Mouse (Mus musculus): ENCODE results near the gene Mrgpre. TPM values are rescaled to one million over a fixed set of nuclear protein-coding genes. Genes with fewer than 3 reads are reported as not detected.

Mrgpre gene
- total and polyA plus RNA-seq, 3 experiments: not detected

DNA sequence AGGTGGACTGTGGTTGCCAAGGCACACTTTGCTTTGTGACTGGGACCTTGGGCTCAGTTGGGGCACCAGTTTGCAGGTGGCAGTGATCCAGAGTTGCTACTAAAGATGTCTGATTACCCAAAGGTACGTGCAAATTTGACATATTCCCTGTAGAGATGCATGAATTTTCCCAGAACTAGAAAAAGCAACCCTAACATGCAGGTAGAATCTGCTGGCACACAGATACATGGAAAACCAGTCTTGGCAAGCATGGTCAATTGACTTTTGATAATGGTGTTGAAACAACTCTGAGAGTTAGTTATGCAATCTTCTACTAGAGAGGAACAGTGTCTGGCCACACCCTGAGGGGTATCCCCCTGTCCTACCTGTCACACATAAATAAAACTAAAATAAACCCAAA, 32.9 kb downstream of the Mrgpre start:
- no peak for ATAC-seq (ENCODE audit: extremely low read depth, insufficient number of reproducible peaks, low FRiP score, poor library complexity, severe bottlenecking)
- DNase-seq (ENCODE audit: low spot score): no peak
- no peak for TF ChIP-seq GATA1 (IDR thresholded peaks at IDR 0.05; ENCODE audit: borderline replicate concordance, low read length)
- TF ChIP-seq TAL1 (conservative IDR thresholded peaks at IDR 0.05; ENCODE audit: low read depth, low read length): no peak
- TF ChIP-seq GATA2 (IDR thresholded peaks at IDR 0.05; ENCODE audit: borderline replicate concordance, low read depth, low read length): no peak
- TF ChIP-seq CTCF (IDR thresholded peaks at IDR 0.05; ENCODE audit: low read depth, low read length): no peak
- no peak for TF ChIP-seq POLR2AphosphoS5 (IDR thresholded peaks at IDR 0.05; ENCODE audit: insufficient replicate concordance, low read depth, low read length)
- H3K4me1 ChIP-seq (ENCODE audit: insufficient read depth, low read depth, low read length): no peaks in the 10 kb centered on the region
- H3K36me3 ChIP-seq (replicated peaks): no peaks in the 10 kb centered on the region
- H3K4me3 ChIP-seq (ENCODE audit: low read depth, low read length): no peak overlapping the region
- H3K27me3 ChIP-seq (ENCODE audit: insufficient read depth, low read length): peaks cover 44% of the 10 kb centered on the region
- no peaks in the 10 kb centered on the region for H3K9me3 ChIP-seq (replicated peaks)

DNA sequence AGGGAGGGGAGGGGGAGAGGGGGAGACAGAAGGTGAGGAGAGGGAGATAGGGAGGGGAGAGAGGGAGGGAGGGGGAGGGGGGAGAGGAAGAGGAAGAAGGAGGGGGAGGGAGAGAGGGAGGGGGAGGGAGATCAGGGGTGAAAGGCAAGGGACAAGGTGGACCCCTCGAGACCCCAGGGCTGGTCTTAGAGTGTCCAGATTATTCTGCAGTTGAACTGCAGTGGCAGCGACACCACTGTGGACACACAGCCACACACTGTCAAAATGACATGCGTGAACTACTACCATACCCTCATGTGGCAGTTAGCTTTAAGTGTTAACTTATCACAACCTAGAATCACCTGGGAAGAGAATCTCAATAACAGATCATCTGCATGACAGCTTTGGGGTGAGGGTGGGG, 35.3 kb downstream of the Mrgpre start:
- DNase-seq (ENCODE audit: low spot score) (no peak), ATAC-seq (ENCODE audit: extremely low read depth, insufficient number of reproducible peaks, low FRiP score, poor library complexity, severe bottlenecking) (no peak)
- no peak overlapping the region for H3K4me3 ChIP-seq (ENCODE audit: low read depth, low read length)
- H3K27me3 ChIP-seq (ENCODE audit: insufficient read depth, low read length): peaks cover 30% of the 10 kb centered on the region
- H3K36me3 ChIP-seq (replicated peaks): no peaks in the 10 kb centered on the region
- H3K4me1 ChIP-seq (ENCODE audit: insufficient read depth, low read depth, low read length): no peaks in the 10 kb centered on the region
- TF ChIP-seq GATA2 (IDR thresholded peaks at IDR 0.05; ENCODE audit: borderline replicate concordance, low read depth, low read length) (no peak), CTCF (IDR thresholded peaks at IDR 0.05; ENCODE audit: low read depth, low read length) (no peak), TAL1 (conservative IDR thresholded peaks at IDR 0.05; ENCODE audit: low read depth, low read length) (no peak), POLR2AphosphoS5 (IDR thresholded peaks at IDR 0.05; ENCODE audit: insufficient replicate concordance, low read depth, low read length) (no peak), GATA1 (IDR thresholded peaks at IDR 0.05; ENCODE audit: borderline replicate concordance, low read length) (no peak)
- H3K9me3 ChIP-seq (replicated peaks): no peaks in the 10 kb centered on the region

GRCm38 (mm10) chr7:143748041-143748868, 36.0 kb downstream of the Mrgpre start:
- Histone ChIP-seq H3K36me3 (replicated peaks) (no peaks in the 10 kb centered on the region), H3K9me3 (replicated peaks) (no peaks in the 10 kb centered on the region), H3K4me3 (ENCODE audit: low read depth, low read length) (no peak overlapping the region), H3K27me3 (ENCODE audit: insufficient read depth, low read length) (peaks cover 27% of the 10 kb centered on the region), H3K4me1 (ENCODE audit: insufficient read depth, low read depth, low read length) (no peaks in the 10 kb centered on the region)
- TF ChIP-seq GATA2 (IDR thresholded peaks at IDR 0.05; ENCODE audit: borderline replicate concordance, low read depth, low read length): no peak
- TF ChIP-seq POLR2AphosphoS5 (IDR thresholded peaks at IDR 0.05; ENCODE audit: insufficient replicate concordance, low read depth, low read length): no peak
- TF ChIP-seq GATA1 (IDR thresholded peaks at IDR 0.05; ENCODE audit: borderline replicate concordance, low read length): no peak
- no peak for TF ChIP-seq CTCF (IDR thresholded peaks at IDR 0.05; ENCODE audit: low read depth, low read length)
- ATAC-seq (ENCODE audit: extremely low read depth, insufficient number of reproducible peaks, low FRiP score, poor library complexity, severe bottlenecking) (no peak), DNase-seq (ENCODE audit: low spot score) (no peak)

- H3K9me3 ChIP-seq (replicated peaks): no peaks in the 10 kb centered on the region
- TF ChIP-seq TAL1 (conservative IDR thresholded peaks at IDR 0.05; ENCODE audit: low read depth, low read length) (no peak), GATA1 (IDR thresholded peaks at IDR 0.05; ENCODE audit: borderline replicate concordance, low read length) (no peak)
- DNase-seq (ENCODE audit: low spot score): no peak
- H3K4me1 ChIP-seq (ENCODE audit: insufficient read depth, low read depth, low read length): no peaks in the 10 kb centered on the region
- peaks cover 28% of the 10 kb centered on the region for H3K27me3 ChIP-seq (ENCODE audit: insufficient read depth, low read length)
- no peak for ATAC-seq (ENCODE audit: extremely low read depth, insufficient number of reproducible peaks, low FRiP score, poor library complexity, severe bottlenecking)
- no peaks in the 10 kb centered on the region for H3K36me3 ChIP-seq (replicated peaks)
- no peak overlapping the region for H3K4me3 ChIP-seq (ENCODE audit: low read depth, low read length)
Observed at GRCm38 (mm10) chr7:143740653-143741052, 43.6 kb downstream of the Mrgpre start.

DNA sequence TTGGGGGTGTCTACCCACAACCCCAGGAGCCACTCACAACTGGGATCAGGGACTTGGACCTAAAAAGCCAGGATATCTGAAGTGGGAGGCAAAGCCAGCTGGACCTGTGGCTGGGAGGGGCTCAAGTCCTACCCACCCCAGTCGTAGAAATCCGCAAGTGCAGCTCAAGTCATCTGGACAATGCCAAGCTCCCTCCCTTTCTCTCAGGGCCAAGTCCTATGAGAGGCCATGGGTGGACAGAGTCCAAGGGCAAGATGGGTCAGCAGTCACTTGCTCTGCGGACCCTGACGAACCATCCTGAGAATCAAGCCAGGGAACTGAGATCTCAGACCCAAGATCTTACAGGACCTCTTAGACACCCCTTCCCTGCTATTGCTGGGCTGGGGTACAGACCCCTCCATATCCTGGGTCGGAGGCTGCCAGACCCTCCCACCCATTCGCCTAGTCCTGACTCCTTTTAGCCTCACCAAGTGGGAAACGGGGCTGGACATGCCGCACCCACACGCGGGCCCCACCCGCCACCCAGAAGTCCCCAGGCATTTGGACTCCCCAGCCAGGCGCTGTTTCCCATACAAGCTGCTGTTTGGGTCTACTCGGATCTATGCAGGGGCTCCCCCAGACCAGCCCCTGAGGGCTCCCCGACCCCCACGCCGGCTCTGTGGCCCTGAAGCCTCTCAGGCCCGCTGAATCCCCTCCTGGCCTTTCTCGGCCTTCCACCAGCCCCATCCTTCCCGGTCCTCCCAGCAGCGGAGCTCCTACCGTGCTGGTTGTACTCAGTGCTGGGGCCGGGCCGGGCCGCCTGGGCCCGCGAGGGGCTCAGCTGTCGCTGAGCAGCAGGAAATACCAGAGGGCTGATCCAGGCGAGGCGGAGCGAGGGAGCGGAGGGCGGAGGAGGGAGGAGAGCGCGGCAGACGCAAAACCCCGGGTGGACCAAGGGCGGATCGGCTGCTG, 44.5 kb downstream of the Mrgpre start:
- H3K4me3 ChIP-seq (ENCODE audit: low read depth, low read length): no peak overlapping the region
- ATAC-seq (ENCODE audit: extremely low read depth, insufficient number of reproducible peaks, low FRiP score, poor library complexity, severe bottlenecking) (no peak), DNase-seq (ENCODE audit: low spot score) (no peak)
- H3K36me3 ChIP-seq (replicated peaks): no peaks in the 10 kb centered on the region
- TF ChIP-seq CTCF (IDR thresholded peaks at IDR 0.05; ENCODE audit: low read depth, low read length) (no peak), POLR2AphosphoS5 (IDR thresholded peaks at IDR 0.05; ENCODE audit: insufficient replicate concordance, low read depth, low read length) (no peak), GATA1 (IDR thresholded peaks at IDR 0.05; ENCODE audit: borderline replicate concordance, low read length) (no peak)
- peaks cover 31% of the 10 kb centered on the region for H3K27me3 ChIP-seq (ENCODE audit: insufficient read depth, low read length)
- H3K9me3 ChIP-seq (replicated peaks): no peaks in the 10 kb centered on the region
- no peaks in the 10 kb centered on the region for H3K4me1 ChIP-seq (ENCODE audit: insufficient read depth, low read depth, low read length)

DNA sequence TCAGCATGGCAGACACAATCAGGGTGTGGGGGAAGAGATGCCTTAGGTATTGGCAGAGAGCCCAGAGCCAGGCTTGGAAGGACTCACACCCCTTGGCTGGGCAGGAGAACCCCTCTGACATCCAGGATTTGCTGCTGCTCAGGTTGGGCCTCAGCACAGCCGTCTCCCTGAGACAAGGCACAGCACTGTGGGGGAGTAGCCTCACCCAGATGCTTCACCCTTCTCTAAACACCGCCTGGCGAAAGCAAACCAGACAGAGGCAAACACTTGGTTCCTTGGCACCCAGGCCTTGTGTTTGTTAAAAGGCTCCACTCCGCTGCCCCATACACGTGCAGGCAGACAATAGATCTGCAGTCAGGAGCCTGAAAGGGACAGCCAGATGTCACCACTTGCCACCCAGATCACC, 45.7 kb downstream of the Mrgpre start:
- TF ChIP-seq TAL1 (conservative IDR thresholded peaks at IDR 0.05; ENCODE audit: low read depth, low read length) (no peak), CTCF (IDR thresholded peaks at IDR 0.05; ENCODE audit: low read depth, low read length) (no peak), GATA1 (IDR thresholded peaks at IDR 0.05; ENCODE audit: borderline replicate concordance, low read length) (no peak), GATA2 (IDR thresholded peaks at IDR 0.05; ENCODE audit: borderline replicate concordance, low read depth, low read length) (no peak), POLR2AphosphoS5 (IDR thresholded peaks at IDR 0.05; ENCODE audit: insufficient replicate concordance, low read depth, low read length) (no peak)
- Histone ChIP-seq H3K27me3 (ENCODE audit: insufficient read depth, low read length) (peaks cover 36% of the 10 kb centered on the region), H3K9me3 (replicated peaks) (no peaks in the 10 kb centered on the region), H3K36me3 (replicated peaks) (no peaks in the 10 kb centered on the region), H3K4me3 (ENCODE audit: low read depth, low read length) (no peak overlapping the region), H3K4me1 (ENCODE audit: insufficient read depth, low read depth, low read length) (no peaks in the 10 kb centered on the region)
- DNase-seq (ENCODE audit: low spot score) (no peak), ATAC-seq (ENCODE audit: extremely low read depth, insufficient number of reproducible peaks, low FRiP score, poor library complexity, severe bottlenecking) (no peak)
